Mouse (Mus musculus) brain, embryonic 14.5 days (tissue): ENCODE results near the gene Gm10135. TPM values are rescaled to one million over a fixed set of nuclear protein-coding genes. Genes with fewer than 3 reads are reported as not detected.
A peak's percentile ranks its signal among the peaks of the same experiment; 100 is the strongest.
"Not testable (repeated sequence)": the region's sequence is repeated elsewhere in the genome, so short reads cannot be mapped to it uniquely, and the experiment has no call there.

Experiments used
- DNase-seq: peaks from one replicate; pipeline ENCODE4 v3.0.0-alpha.2; 2011; ENCODE audit warnings: low read depth
- CTCF ChIP-seq: fragments of 200-500 bp; IDR thresholded peaks from 2 replicates; pipeline ENCODE4 v1.5.1; 2012; ENCODE audit warnings: inconsistent platforms, mild to moderate bottlenecking, moderate library complexity, borderline replicate concordance; ENCODE audit not compliant: insufficient read depth, insufficient read length; ENCODE audit errors: extremely low read depth
- POLR2A ChIP-seq: fragments of 200-500 bp; IDR thresholded peaks from 2 replicates; pipeline ENCODE4 v1.6.1; 2012; ENCODE audit warnings: mild to moderate bottlenecking, inconsistent platforms, borderline replicate concordance; ENCODE audit not compliant: poor library complexity, insufficient read depth, insufficient read length, severe bottlenecking; ENCODE audit errors: extremely low read depth
- polyA plus RNA-seq: library from polyadenylated mRNA; depleted of rRNA; stranded (reverse); fragments of >200 nt; gene quantifications from 2 replicates; pipeline ENCODE4 v1.2.3, GENCODE M21; 2012; rRNA removed

The Gm10135 gene
- polyA plus RNA-seq, 1 experiment, result not detected

DNA sequence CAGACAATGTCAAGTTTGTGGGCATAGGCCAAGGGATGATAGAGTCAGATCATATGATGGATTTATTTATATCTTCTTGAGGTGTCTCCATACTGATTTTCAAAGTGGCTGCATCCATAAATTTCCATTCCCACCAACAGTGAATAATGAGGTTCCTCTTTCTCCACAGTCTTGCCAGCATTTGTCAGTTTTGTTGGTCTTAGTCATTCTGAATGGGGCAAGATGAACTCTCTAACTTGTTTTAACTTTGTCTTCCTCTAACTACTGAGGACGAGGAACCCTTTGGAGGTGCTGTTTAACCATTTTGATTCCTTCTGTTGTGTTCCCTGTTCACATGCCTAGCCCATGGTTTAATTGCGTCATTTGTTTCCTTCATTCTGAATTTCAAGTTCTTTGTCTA lies 24.2 kb downstream of the Gm10135 start:
- TF ChIP-seq POLR2A, result no peak
- no peak for TF ChIP-seq CTCF

GRCm38 (mm10) chr5:72948136-72948535 lies 26.4 kb downstream of the Gm10135 start:
- DNase-seq, result no peak
- TF ChIP-seq CTCF (no peak), POLR2A (no peak)

More for the DNA sequence above, 24.2 kb downstream of the Gm10135 start:
- DNase-seq, result no peak

- no peak for DNase-seq
- TF ChIP-seq POLR2A (no peak), CTCF (no peak)
Observed at GRCm38 (mm10) chr5:72940906-72941432, 33.5 kb downstream of the Gm10135 start.

- no peak for DNase-seq
- no peak for TF ChIP-seq POLR2A
- no peak for TF ChIP-seq CTCF
Observed at GRCm38 (mm10) chr5:72939311-72939710, 35.2 kb downstream of the Gm10135 start.

DNA sequence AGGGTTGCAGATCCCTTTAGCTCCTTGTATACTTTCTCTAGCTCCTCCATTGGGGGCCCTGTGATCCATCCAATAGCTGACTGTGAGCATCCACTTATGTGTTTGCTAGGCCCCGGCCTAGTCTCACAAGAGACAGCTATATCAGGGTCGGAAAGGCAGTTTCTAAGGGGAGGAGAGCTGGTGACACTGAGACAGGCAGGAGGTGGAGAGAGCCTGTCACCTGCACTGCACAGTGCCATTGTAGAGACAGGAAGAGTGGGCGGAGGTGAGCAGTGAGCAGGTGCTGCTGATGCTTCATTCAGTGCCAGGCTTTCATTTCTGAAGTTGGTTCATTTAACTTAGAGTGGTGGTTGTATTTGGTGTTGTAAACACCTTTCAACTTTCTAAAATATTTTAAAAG lies 36.1 kb downstream of the Gm10135 start:
- not testable (repeated sequence) for DNase-seq

DNA sequence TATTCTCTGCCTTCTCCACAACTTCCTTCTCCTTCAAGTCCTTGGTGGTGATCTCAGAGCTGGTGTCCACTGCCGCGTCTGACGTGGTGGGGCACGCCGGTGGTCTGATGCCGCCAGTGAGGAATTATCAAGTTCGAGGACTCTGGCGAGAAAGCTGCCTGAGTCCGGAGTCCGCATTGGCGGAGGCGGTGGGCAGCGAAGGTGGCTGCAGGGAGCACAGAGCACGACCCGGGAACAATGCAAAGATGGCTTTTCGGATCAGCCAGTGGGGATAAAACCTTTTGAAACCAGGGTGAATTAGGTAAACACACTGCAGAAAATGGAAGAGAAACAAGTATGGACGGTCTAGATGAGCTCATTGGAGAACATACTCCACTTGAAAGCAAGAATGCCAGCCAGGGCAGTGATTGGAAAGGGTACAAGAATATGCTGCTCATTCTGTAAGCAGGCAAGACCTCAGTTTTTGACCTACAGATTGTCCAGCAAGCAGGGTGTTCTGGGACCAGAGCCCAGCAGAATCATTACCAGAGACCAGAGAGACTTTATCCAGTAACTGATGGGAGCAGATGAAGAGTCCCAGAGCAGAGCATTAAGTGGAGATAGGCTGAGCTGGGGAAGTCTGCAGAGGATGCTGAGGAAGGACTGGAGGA lies 41.4 kb downstream of the Gm10135 start:
- TF ChIP-seq CTCF, result no peak
- no peak for TF ChIP-seq POLR2A

DNA sequence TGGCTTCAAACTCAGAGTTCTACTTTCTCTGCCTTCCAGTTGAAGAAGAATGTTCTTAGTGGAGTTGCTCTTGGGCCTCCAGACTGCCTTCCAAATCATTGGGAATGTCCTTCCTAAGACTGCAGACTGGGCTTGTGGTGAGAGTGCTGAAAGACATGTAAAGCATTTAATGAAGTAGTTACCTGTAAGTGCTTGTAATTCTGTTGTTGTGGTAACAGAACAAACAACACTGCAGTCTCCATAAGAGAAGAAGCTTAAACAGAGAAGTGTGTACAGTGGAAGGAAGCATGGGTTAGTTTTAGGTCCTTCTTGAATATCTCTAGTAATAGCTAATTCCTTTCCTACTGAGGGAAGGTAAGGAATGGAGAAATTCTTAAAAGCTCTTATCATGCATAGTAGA lies 47.4 kb downstream of the Gm10135 start:
- TF ChIP-seq CTCF, result no peak
- no peak for TF ChIP-seq POLR2A
- no peak for DNase-seq

More for the DNA sequence above, 41.4 kb downstream of the Gm10135 start:
- DNase-seq, result no peak

DNA sequence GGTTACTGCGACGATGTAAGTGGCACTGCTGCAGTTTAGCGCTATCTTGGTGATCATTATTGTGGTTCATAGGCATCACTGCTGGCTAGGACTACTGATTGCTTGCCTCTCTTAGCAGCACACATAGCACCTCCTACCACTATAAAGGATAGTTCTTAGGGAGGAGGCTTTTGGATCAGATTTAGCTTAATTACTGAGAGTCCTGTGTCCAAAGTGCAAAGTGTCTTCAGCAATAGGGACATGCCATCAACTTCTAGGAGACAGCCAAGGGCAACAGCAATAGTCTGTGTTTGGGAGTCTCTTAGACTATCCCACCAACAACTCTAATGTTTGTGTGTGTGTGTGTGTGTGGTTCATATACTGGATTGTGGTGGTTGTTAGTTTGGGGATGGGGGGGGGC lies 51.7 kb downstream of the Gm10135 start:
- TF ChIP-seq CTCF (no peak), POLR2A (no peak)
- DNase-seq, result peak; percentile 2

DNA sequence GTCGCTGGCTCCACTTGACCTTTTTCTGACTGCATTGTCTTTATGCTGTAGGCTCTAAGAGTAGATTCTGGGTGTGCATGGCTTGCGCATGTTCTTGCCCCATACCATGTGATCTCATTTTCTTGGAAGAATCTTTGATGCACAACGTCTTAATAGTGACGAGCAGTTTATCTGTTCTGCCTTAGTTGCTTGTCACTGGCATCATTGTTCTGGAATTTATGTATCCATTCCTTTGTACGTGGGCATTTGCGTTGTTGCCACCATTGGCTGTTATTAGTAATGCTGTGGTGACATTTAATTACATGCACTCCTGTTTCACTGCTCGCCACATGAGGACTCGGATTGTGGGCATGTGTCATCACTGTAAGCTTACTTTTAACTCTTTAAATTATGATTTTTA lies 53.3 kb downstream of the Gm10135 start:
- TF ChIP-seq POLR2A (no peak), CTCF (no peak)
- no peak for DNase-seq

GRCm38 (mm10) chr5:72920416-72920815 lies 54.1 kb downstream of the Gm10135 start:
- TF ChIP-seq POLR2A, result no peak
- TF ChIP-seq CTCF, result no peak
- peak; percentile 69 for DNase-seq

DNA sequence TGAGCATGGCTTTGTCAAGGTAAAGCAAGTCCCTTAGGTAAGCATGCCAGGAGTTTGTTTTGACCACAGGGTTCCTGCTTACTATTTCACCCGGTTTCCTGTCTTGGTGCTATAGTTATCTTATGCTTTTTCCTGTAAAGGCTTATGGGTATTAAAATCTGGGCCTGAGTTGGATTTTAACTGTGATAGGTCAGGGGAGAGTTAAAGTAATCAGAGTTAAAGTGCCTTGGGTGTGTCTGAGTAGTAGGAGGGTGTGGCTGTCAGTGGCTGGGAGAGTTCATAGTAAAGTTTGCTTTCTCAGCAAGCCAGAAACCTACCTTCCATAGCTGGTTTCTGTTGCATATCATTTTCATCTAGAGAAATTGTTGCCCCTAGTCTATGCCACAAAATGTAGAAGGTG lies 57.7 kb downstream of the Gm10135 start:
- TF ChIP-seq POLR2A, result no peak
- TF ChIP-seq CTCF, result no peak
- no peak for DNase-seq

- DNase-seq, result peak; percentile 37
- no peak for TF ChIP-seq CTCF
- no peak for TF ChIP-seq POLR2A
Observed at GRCm38 (mm10) chr5:72916048-72916447, 58.5 kb downstream of the Gm10135 start.

Other genes starting within 250 kb of the Gm10135 start
- gene Txk, start 221.9 kb downstream of the Gm10135 start, polyA plus RNA-seq, result 0.07 and 0.08 TPM in 2 replicates
- 2.9 and 3.9 TPM in 2 replicates for gene Tec, start 106.2 kb downstream of the Gm10135 start, polyA plus RNA-seq
- gene Slain2, start 60.4 kb downstream of the Gm10135 start, polyA plus RNA-seq, result 22.7 and 31.0 TPM in 2 replicates
- gene Slc10a4, start 32.2 kb upstream of the Gm10135 start, polyA plus RNA-seq, result 20.7 and 23.6 TPM in 2 replicates